Mouse (Mus musculus) adrenal gland, adult 8-10 months (tissue): ENCODE results near the gene Nr1h3. TPM values are rescaled to one million over a fixed set of nuclear protein-coding genes. Genes with fewer than 3 reads are reported as not detected.

ENCODE experiments used
- DNase-seq: peaks from one replicate; pipeline ENCODE4 v3.0.0; 2022
- total RNA-seq, 4 experiments: library from RNA; stranded (reverse); gene quantifications; 2 replicates each; pipeline ENCODE4 v1.2.4; 2022

The Nr1h3 gene
- total RNA-seq, 4 experiments from 2014 or later: 21.1 to 32.1 (median 25.4) TPM

GRCm38 (mm10) chr2:91137481-91137880, 65.2 kb downstream of the Nr1h3 start:
- DNase-seq: no peak

DNA sequence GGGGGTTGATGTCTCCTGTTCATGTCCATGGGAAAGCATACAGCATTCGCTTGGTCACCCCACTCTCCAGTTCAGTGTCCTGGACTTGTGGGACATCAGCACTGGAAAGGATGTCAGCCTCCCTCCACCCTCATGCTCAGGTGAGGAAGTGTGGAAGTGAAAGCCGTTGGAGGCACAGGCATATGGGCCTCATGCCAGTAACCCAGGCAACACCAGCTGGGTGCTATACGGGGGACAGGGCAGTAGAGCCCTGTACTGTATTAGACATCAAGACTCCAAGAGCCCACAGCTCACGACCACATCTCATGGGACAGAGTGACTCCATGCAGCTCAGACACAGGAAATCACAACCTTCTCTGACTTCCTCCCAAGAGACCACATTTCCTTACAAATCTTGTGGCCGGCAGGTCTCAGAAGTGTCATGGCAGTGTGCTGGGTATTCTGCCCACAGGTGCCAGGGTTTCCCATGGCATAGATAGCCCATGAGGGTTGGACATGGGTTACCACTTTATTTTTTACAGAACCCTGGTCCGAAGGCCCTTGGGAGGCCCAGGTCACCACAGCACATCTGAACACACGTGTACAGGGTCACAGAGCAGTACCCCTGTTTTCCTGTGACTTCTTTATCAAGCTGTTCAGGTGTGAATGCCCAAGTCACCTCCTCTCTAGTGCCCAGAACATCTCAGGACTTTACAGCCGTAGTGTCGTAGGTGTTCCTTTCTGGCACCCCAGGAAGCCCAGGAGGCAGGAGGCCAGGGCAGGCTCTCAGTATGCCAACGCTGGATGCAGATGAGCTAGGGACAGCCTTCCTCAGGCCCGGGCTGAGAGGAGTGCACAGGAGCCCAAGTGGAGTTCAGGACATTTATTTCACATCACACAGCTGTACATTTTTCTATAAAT, 65.9 kb downstream of the Nr1h3 start:
- DNase-seq: no peak

Other genes starting within 250 kb of the Nr1h3 start
- 1 to 10 TPM; 1.6 to 7.5 (median 3.5) TPM for gene Rapsn, start 167.2 kb downstream of the Nr1h3 start, total RNA-seq
- 100 to 1,000 TPM; 172 to 187 (median 179) TPM for gene Psmc3, start 148.8 kb downstream of the Nr1h3 start, total RNA-seq
- 10 to 100 TPM; 31.4 to 57.3 (median 43.5) TPM for gene Slc39a13, start 132.4 kb downstream of the Nr1h3 start, total RNA-seq
- gene Spi1, start 120.4 kb downstream of the Nr1h3 start, total RNA-seq: 1 to 10 TPM; 6.3 to 9.6 (median 7.9) TPM
- gene Mybpc3, start 84.7 kb downstream of the Nr1h3 start, total RNA-seq: under 1 TPM; 0.09 to 0.62 (median 0.26) TPM
- 10 to 100 TPM; 25.2 to 44.7 (median 32.4) TPM for gene Madd, start 19.0 kb downstream of the Nr1h3 start, total RNA-seq
- 10 to 100 TPM; 44.7 to 74.7 (median 57.5) TPM for gene Acp2, start 51 bp upstream of the Nr1h3 start, total RNA-seq
- 10 to 100 TPM in 3 of 4 experiments, 1 to 10 TPM in 1; 8.4 to 22.9 (median 17.1) TPM for gene Ddb2, start 34.1 kb upstream of the Nr1h3 start, total RNA-seq
- gene Pacsin3, start 53.1 kb upstream of the Nr1h3 start, total RNA-seq: 100 to 1,000 TPM in 2 of 4 experiments, 10 to 100 TPM in 2; 68.6 to 220 (median 125) TPM
- 100 to 1,000 TPM in 3 of 4 experiments, 10 to 100 TPM in 1; 99.8 to 126 (median 112) TPM for gene Arfgap2, start 62.1 kb upstream of the Nr1h3 start, total RNA-seq
- gene 1110051M20Rik, start 241.9 kb upstream of the Nr1h3 start, total RNA-seq: 10 to 100 TPM; 17.8 to 35.6 (median 28.3) TPM